Mouse (Mus musculus) C2C12 (cell line): Measurements from ENCODE around the gene Vps45.

Experiments
- CTCF ChIP-seq: IDR thresholded peaks from one replicate; pipeline ENCODE4 v1.5.1; 2011; ENCODE audit not compliant: control insufficient read depth, insufficient read depth, insufficient read length
- MAX ChIP-seq: IDR thresholded peaks from one replicate; pipeline ENCODE4 v1.6.1; 2011; ENCODE audit warnings: mild to moderate bottlenecking, control low read depth
- MYOD1 ChIP-seq: IDR thresholded peaks from one replicate; pipeline ENCODE4 v1.6.1; 2011; ENCODE audit warnings: low read depth; ENCODE audit not compliant: control insufficient read depth, insufficient read length

GRCm38 (mm10) chr3:95965518-95966451 lies 92.5 kb downstream of the Vps45 start:
- no peak for TF ChIP-seq MAX
- TF ChIP-seq CTCF = no peak
- TF ChIP-seq MYOD1 = no peak
